Mouse (Mus musculus): ENCODE data around the gene Ddx46. TPM values are rescaled to one million over a fixed set of nuclear protein-coding genes. Genes with fewer than 3 reads are reported as not detected.

Ddx46 gene
- 2.2 and 5.1 TPM in 2 replicates for polyA plus RNA-seq (2012; rRNA removed)

DNA sequence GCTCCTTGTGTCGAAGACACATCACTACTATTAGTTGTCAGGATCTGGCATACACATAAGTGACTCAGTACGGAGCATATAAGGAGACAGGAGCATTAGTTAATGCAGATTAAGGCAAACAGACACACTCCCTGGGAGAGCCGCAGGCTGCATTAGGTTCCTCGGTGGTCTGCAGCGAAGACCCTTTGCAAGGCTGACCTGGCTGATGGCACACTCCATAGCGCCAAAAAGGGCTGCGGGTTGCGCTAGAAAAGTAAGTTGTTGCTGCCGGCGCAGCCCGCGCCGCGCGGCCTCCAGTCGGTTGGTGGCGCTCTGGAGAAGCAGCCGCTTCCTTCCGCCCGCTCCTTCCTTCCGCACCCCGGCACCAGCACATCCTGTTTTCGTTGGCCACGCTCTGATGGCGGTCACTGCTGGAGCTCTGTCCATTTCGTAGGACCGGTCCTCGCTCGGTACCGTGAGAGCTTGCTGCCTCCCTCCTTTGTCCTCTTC, at the start of gene Ddx46:
Gene Ddx46 (plus strand): TSS at position 389 of the 489 bp plus-strand sequence.
- Histone ChIP-seq H3K4me3 (ENCODE audit: low read depth, low read length) (peak within 1 kb of the TSS; percentile 86), H3K4me1 (ENCODE audit: control insufficient read depth, insufficient read depth, insufficient read length, low read length) (peaks cover 3% of the 10 kb centered on the region), H3K27me3 (ENCODE audit: control insufficient read depth, insufficient read depth, low read length) (no peaks in the 10 kb centered on the region), H3K27ac (ENCODE audit: insufficient read depth, low read depth, low read length) (no peak within 1 kb of the TSS), H3K36me3 (ENCODE audit: control insufficient read depth, insufficient read depth, low read length) (peaks cover 16% of the 10 kb centered on the region)
- WGBS: 3% methylated on average over 30 of the region's 30 CpGs
- TF ChIP-seq POLR2A (IDR thresholded peaks at IDR 0.05; ENCODE audit: low read depth, low read length) (peak; percentile 66), CTCF (IDR thresholded peaks at IDR 0.05; ENCODE audit: extremely low read depth, insufficient read length, insufficient replicate concordance, low read depth, low read length) (peak; percentile 87)

DNA sequence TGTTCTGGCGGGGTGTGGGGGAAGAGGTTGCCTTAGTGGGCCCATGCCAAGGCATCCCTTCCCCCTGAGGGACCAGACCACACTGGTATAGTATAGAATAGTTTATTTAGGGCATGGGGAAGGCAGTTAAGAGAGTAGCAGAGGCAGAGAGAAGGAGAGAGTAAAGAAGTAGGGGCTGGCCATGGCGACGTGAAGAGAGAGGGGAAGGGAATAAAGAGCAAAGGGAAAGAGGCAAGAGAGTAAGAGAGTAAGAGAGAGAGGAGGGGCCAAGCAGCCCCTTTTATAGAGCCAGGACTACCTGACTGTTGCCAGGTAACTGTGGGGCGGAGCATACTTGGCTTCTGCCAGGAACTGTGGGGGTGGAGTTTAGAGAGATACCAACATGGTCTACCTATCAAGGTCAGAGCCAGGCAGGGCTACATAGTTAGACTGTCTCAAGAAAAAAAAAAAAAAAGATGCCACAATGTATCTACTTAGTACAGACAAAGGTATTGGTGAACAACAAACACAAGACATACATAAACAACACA, 42.8 kb upstream of the Ddx46 start:
- Histone ChIP-seq H3K4me1 (ENCODE audit: control insufficient read depth, insufficient read depth, insufficient read length, low read length) (no peaks in the 10 kb centered on the region; the same call in 1 of the 2 replicates), H3K27ac (ENCODE audit: insufficient read depth, low read depth, low read length) (no peak overlapping the region), H3K4me3 (ENCODE audit: low read depth, low read length) (no peak overlapping the region), H3K36me3 (ENCODE audit: control insufficient read depth, insufficient read depth, low read length) (peaks cover 24% of the 10 kb centered on the region), H3K27me3 (ENCODE audit: control insufficient read depth, insufficient read depth, low read length) (no peaks in the 10 kb centered on the region)
- 71% methylated on average over 4 of the region's 4 CpGs for WGBS
- TF ChIP-seq POLR2A (IDR thresholded peaks at IDR 0.05; ENCODE audit: low read depth, low read length) (no peak), CTCF (IDR thresholded peaks at IDR 0.05; ENCODE audit: extremely low read depth, insufficient read length, insufficient replicate concordance, low read depth, low read length) (no peak)

DNA sequence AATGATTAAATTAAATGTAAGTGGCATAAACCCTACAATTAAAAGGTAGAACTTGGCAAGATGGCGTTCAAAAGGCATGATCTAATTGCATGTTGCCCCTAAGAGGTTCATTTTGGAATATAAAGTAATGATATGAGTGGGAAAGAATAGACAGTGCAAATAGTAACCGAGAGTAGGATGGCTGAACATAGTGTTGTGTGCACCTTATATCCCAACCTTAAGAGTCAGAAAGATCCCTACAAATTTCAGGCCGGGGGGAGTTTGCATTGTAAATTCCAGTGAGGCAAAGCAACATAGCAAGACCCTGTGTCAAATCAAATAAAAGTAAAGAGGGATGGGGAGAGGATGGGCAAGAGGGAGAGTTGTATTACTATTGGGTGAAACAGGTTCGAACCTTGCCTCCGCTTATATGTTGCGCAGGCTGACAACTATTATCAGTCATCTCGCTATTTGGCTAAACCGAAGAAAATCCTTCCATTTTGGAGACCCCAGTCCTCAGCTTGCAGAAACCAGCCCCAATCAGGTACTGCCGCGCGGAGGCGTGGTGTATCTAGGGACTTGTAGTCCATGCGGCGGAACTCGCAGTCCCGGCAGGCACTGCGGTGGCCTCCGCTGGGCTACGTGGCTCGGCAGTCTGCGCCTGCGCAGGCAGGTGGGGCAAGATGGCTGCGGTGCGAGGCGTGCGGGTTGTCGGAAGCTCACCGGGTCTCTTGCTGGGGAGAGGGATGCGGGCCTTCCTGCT, 42.1 kb upstream of the Ddx46 start:
- H3K27ac ChIP-seq (ENCODE audit: insufficient read depth, low read depth, low read length): no peak overlapping the region; the same call in 1 of the 2 replicates
- H3K4me3 ChIP-seq (ENCODE audit: low read depth, low read length): peak overlapping the region; percentile 75
- no peaks in the 10 kb centered on the region for H3K27me3 ChIP-seq (ENCODE audit: control insufficient read depth, insufficient read depth, low read length)
- H3K36me3 ChIP-seq (ENCODE audit: control insufficient read depth, insufficient read depth, low read length): peaks cover 28% of the 10 kb centered on the region
- TF ChIP-seq POLR2A (IDR thresholded peaks at IDR 0.05; ENCODE audit: low read depth, low read length) (peak; percentile 93), CTCF (IDR thresholded peaks at IDR 0.05; ENCODE audit: extremely low read depth, insufficient read length, insufficient replicate concordance, low read depth, low read length) (no peak)
- H3K4me1 ChIP-seq (ENCODE audit: control insufficient read depth, insufficient read depth, insufficient read length, low read length): no peaks in the 10 kb centered on the region; the same call in 1 of the 2 replicates
- WGBS: 4% methylated on average over 29 of the region's 29 CpGs

DNA sequence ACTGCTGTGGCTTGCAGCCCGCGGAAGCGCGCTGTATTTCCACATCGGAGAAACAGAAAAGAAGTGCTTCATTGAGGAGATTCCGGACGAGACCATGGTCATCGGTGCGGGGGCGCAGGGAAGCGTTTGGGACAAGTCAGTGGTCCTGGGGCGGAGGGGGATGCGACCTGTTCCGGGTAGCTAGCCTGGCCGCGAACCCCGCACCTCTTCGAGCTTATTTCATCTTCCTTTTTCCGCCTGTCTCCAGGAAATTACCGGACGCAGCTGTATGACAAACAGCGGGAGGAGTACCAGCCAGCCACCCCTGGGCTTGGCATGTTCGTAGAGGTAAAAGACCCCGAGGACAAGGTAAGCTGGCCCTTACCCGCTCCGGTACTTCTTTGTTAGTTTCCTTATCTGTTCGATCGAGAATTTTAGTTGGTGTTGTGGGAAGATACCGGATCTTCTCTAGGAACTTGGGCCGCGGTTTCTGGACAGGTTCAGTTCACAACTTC, 41.5 kb upstream of the Ddx46 start:
- under 1% methylated on average over 31 of the region's 31 CpGs for WGBS
- H3K27me3 ChIP-seq (ENCODE audit: control insufficient read depth, insufficient read depth, low read length): no peaks in the 10 kb centered on the region
- peak overlapping the region; percentile 75 for H3K4me3 ChIP-seq (ENCODE audit: low read depth, low read length)
- no peak overlapping the region; the same call in 1 of the 2 replicates for H3K27ac ChIP-seq (ENCODE audit: insufficient read depth, low read depth, low read length)
- H3K36me3 ChIP-seq (ENCODE audit: control insufficient read depth, insufficient read depth, low read length): peaks cover 32% of the 10 kb centered on the region
- no peak for TF ChIP-seq CTCF (IDR thresholded peaks at IDR 0.05; ENCODE audit: extremely low read depth, insufficient read length, insufficient replicate concordance, low read depth, low read length)
- no peak for TF ChIP-seq POLR2A (IDR thresholded peaks at IDR 0.05; ENCODE audit: low read depth, low read length)
- no peaks in the 10 kb centered on the region; the same call in 1 of the 2 replicates for H3K4me1 ChIP-seq (ENCODE audit: control insufficient read depth, insufficient read depth, insufficient read length, low read length)

DNA sequence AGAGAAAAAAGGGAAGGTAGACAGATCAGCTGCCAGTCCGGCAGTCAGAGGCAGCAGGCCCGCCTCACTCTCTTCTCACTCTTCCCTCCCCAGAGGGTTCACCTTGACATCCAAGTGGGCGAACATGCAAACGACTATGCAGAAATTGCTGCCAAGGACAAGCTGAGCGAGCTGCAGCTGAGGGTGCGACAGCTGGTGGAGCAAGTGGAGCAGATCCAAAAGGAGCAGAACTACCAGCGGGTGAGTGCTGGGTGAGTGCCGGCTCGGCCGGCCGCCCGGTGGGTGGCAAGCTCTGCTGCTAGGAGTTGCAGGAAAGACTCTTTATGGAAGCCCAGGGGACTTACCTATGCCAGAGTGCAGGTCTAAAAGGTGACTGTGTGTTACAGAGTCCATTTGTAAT, 39.5 kb upstream of the Ddx46 start:
- 88% methylated on average over 12 of the region's 12 CpGs for WGBS
- Histone ChIP-seq H3K27me3 (ENCODE audit: control insufficient read depth, insufficient read depth, low read length) (no peaks in the 10 kb centered on the region), H3K4me1 (ENCODE audit: control insufficient read depth, insufficient read depth, insufficient read length, low read length) (no peaks in the 10 kb centered on the region; the same call in 1 of the 2 replicates), H3K4me3 (ENCODE audit: low read depth, low read length) (no peak overlapping the region), H3K27ac (ENCODE audit: insufficient read depth, low read depth, low read length) (no peak overlapping the region), H3K36me3 (ENCODE audit: control insufficient read depth, insufficient read depth, low read length) (peaks cover 32% of the 10 kb centered on the region)
- TF ChIP-seq CTCF (IDR thresholded peaks at IDR 0.05; ENCODE audit: extremely low read depth, insufficient read length, insufficient replicate concordance, low read depth, low read length) (no peak), POLR2A (IDR thresholded peaks at IDR 0.05; ENCODE audit: low read depth, low read length) (no peak)

DNA sequence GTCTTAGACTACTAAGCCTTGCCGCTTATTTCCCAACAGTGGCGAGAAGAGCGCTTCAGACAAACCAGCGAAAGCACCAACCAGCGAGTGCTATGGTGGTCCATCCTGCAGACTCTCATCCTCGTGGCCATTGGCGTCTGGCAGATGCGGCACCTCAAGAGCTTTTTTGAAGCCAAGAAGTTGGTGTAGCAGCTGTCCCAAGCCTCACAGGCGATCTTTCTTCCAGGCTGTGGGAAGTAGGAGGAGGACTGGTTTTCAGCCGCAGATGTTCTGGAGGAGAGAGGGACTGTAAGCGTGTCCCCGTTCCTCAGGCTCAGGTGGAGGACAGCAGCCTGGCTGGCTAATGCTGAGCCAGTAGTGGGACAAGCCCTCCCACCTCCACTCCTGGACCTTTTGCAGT, 38.0 kb upstream of the Ddx46 start:
- 95% methylated on average over 12 of the region's 12 CpGs for WGBS
- no peak for TF ChIP-seq POLR2A (IDR thresholded peaks at IDR 0.05; ENCODE audit: low read depth, low read length)
- no peak for TF ChIP-seq CTCF (IDR thresholded peaks at IDR 0.05; ENCODE audit: extremely low read depth, insufficient read length, insufficient replicate concordance, low read depth, low read length)
- no peaks in the 10 kb centered on the region; the same call in 1 of the 2 replicates for H3K4me1 ChIP-seq (ENCODE audit: control insufficient read depth, insufficient read depth, insufficient read length, low read length)

More for the DNA sequence above, 38.0 kb upstream of the Ddx46 start:
- Histone ChIP-seq H3K4me3 (ENCODE audit: low read depth, low read length) (no peak overlapping the region), H3K27me3 (ENCODE audit: control insufficient read depth, insufficient read depth, low read length) (no peaks in the 10 kb centered on the region), H3K27ac (ENCODE audit: insufficient read depth, low read depth, low read length) (no peak overlapping the region), H3K36me3 (ENCODE audit: control insufficient read depth, insufficient read depth, low read length) (peaks cover 32% of the 10 kb centered on the region)

Measured in small intestine, adult 2 months (tissue).